Mouse (Mus musculus) cerebellum, postnatal 14 days (tissue): ENCODE data around the gene 4930402F06Rik.

Source experiments
- DNase-seq, 2 experiments: peaks; one replicate each; pipeline ENCODE4 v3.0.0; 2021; ENCODE audit warnings: mixed read lengths in 2 of 2

The 4930402F06Rik gene

DNA sequence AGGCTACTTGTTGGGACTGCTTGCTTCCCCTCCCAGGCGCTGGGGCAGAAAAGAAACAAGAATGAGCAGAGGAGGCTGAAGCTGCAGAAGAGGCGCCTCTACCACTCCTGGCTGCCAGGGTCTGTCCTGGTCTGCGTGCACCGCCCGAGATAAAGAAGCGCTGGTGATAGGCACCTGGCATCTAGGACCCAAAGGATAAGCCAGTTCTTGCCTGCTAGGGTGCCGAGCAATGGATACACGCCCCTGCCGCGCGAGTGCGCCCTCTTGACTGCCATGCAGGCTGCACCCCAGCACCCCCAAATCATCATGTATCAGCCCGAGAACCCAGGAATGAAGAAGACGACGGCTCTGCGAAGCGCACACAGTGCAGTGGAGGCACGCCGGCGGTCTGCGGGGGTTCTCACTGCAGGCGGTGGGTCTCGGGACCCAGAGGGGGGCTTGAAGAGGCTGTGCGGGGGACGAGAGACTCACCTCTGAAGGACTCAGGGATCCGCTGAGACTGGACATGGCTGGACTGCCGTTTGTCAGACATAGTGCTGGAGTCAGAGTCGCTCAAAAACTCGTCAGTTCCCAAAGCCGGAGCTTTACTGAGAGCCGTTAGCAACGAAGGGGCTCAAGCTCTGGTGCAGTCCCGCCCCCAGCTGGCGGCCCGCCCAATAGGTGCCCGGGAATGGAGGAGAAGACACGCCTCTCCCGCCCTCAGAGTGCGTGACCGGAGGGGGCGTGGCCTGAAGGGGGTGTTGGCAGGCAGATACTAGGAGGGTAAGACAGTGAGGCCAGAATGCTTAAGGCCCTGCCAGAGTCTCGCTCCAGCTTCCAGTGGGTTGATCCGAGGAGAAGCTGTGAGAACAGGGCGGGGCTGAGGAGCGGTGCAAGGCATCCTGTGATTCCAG, 60.3 kb downstream of the 4930402F06Rik start, which contains the start of gene Stom:
TSS of gene Stom (minus strand) at position 589 of the 893 bp plus-strand sequence.
- DNase-seq, result peak; percentile 100

DNA sequence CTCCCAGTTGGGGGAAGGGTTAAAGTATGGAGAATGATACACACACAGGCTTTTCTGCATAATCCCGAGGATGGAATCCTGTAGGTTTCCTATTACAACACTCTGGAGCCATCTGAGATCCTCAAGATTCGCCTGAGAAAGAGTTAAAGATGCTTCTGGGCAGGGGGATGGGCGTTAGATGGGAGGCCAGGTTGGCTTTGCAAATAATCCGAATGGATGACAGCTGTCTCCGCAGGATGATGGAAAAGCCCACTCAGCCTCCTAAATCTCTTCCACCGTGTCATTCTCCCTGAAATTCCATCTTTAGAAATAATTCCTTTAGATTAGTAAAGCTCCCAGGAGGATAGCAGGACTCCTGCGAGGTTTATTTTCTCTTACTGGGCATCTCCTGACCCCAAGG, 61.4 kb downstream of the 4930402F06Rik start:
- peak; percentile 26 to 42 for DNase-seq

DNA sequence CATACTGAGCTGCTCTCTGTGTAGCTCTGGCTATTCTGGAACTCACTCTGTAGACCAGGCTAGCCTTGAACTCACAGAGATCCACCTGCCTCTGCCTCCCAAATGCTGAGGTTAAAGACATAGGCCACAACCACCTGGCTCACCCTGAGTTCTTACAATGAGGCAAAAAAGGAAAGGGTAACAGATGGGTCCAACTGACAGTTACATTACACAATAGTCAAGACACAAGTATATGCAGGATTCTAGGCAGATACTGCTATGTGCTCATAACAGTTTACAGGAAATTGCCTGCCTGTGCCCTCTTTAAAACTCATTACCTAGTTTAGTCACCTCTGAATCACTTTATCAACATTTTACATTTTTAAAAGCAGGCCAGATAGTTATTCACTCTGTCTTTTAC, 63.3 kb downstream of the 4930402F06Rik start:
- DNase-seq, result no peak

DNA sequence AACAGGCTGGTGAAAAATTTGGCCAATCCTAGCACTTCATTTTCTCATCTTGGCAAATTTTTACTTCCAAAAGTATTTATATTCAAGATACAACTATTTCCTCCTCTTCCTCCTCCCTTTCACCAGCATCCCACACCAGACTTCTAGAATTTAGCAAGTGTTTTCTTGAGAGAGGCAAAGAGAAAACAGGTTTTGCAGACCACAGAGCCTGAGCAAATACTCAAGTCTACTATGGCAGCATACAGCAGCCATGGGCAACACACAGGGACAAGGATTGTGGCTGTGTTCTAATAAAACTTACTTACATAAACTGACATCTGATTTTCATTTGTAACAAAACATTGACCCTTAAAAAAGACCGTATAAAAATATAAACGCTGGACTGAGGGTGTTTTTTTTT, 65.8 kb downstream of the 4930402F06Rik start:
- DNase-seq, result no peak

DNA sequence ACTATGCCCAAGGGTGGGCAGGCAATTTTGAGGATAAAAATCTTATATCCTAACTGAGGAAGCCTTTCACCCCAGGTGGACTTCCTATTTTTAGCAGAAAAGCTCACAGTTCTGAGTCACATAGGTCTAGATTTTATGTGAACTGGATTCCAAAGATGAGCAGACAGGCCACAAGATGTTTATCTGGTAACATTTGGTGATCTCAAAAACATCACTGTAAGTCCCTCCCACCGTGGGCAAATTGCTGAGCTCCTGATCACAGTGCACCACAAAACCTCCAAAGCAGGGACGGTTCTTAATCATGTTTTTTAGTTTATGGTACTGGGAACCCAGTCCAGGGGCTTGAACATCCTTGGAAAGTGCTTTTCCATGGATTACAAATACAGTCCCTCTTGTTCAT, 67.9 kb downstream of the 4930402F06Rik start:
- DNase-seq, result no peak

DNA sequence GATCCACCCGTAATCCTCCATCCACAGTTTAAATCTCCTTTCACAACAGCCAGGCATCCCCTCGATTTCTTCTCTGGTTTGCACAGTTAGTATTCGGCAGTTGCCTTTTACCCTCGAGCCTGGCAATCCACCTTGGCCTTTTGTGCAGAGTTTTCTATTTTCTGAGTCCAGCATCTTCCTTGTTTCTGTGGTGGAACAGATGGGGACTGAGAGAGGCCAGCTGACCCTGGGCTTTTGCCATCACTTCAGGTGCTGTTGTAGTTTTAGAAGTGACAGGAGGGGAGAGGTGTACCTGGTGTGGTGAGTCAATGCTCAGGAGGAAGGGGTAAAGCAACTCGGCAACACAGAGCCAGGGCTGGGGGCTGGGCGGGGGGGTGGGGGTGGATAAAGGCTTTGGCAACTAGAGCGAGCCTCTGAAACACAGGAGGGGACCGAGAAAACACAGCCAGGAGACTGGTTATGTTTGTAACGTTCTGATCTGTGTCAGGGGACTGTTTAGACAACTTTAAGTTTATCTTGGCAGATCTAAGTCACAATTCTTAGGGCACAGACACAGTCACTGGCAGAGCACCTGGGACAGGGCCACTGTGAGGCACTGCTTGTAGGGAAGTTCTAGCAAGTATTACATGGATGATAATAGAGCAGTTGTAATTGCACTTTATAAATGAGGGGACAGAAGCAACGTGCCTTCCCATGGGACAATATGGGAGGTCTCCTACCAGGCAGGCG, 68.7 kb downstream of the 4930402F06Rik start:
- DNase-seq, result peak; percentile 64 to 81

DNA sequence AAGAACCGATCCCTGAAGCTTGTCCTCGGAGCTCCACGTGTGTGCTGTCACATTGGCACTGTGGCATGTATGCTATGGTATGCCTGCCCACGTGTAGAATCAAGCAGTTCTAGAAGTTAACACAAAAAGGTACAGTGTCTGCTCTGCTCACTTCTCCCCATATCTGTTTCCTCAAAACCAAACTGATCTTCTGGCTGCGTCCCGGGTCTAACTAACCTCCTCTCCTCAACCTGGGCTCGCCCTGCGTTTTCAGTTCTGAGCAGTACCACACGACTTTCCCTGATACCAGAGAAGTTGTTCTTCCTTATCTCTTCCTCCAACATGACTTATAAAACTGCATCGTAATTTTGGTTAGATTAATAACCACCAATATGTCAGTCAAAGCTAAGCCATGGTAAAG, 69.4 kb downstream of the 4930402F06Rik start:
- peak in 1 of 2 experiments; percentile 22 for DNase-seq

DNA sequence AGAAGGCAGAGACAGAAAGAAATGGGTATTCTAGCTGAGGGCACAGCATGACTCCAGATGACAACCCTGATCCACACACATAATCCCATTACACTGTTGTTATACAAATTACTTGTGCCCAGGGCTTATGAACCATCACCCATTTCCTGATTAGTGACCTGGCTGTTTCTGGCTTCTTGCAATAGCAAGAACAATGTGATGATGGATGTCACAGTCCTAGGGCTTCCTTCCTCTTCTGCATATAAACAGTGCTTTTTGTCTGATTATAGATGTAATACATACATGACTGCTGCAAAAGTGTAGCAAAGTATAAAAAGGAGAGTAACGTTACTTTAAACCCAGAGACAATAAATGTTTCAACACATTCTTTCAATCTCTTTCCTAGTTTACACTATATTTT, 70.0 kb downstream of the 4930402F06Rik start:
- DNase-seq, result peak in 1 of 2 experiments; percentile 11

DNA sequence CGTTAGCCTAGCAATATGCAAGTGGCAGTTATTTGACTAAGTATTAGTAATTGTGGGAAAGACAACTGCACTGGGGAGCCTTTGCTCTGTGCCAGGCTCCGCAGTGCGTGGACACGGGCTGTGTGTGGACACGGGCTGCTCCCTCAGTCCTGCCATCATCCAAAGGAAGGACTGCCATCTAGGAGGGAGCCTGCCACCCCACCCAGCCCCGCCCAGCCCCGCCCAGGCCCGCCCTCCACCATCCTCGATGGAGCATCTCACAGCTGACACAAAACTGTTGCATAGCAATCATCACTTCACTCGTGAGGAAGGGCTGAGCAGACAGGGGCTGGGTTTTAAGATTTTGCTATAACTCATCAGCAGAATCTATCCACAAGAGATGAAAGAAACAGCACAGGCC, 71.0 kb downstream of the 4930402F06Rik start:
- peak in 1 of 2 experiments; percentile 13 for DNase-seq
